Mouse (Mus musculus) forebrain, embryonic 14.5 days (tissue): ENCODE measurements at regions not wholly inside any gene's neighbourhood (a gene's known extent, or its start where the extent isn't known, plus 50 kb on each side); places are given as distances from the start of the nearest gene placed in this dataset.
A peak's percentile ranks its signal among the peaks of the same experiment; 100 is the strongest.

Source experiments
- ATAC-seq: fragments of 200-750 bp; cut with Nextera tagmentation; 2 replicates; pipeline ENCODE4 v1.8.0; 2017; ENCODE audit warnings: mild to moderate bottlenecking, moderate library complexity
- DNase-seq: peaks from one replicate; pipeline ENCODE4 v3.0.0-alpha.2; 2015; ENCODE audit warnings: low spot score
- H3K27ac ChIP-seq: fragments of 300-500 bp; sonication (generic); 2 replicates; pipeline ENCODE4 v1.5.1; 2014; ENCODE audit warnings: low read depth, mild to moderate bottlenecking, control low read depth, low read length, moderate library complexity
- H3K27me3 ChIP-seq: fragments of 300-500 bp; sonication (generic); replicated peaks from 2 replicates; pipeline ENCODE4 v1.6.1; 2014; ENCODE audit warnings: low read length, control low read depth, mixed read lengths; ENCODE audit not compliant: control insufficient read depth, insufficient read depth
- H3K36me3 ChIP-seq: fragments of 300-500 bp; sonication (generic); 2 replicates; pipeline ENCODE4 v1.6.1; 2014; ENCODE audit warnings: low read length, control low read depth; ENCODE audit not compliant: control insufficient read depth, insufficient read depth
- H3K4me1 ChIP-seq: fragments of 300-500 bp; sonication (generic); 2 replicates; pipeline ENCODE4 v1.6.1; 2014; ENCODE audit warnings: antibody characterized with exemption, low read length, control low read depth; ENCODE audit not compliant: control insufficient read depth, insufficient read depth
- H3K4me2 ChIP-seq: fragments of 300-500 bp; sonication (generic); 2 replicates; pipeline ENCODE4 v1.6.1; 2014; ENCODE audit warnings: mild to moderate bottlenecking, control low read depth, low read length
- H3K4me3 ChIP-seq: fragments of 300-500 bp; sonication (generic); 2 replicates; pipeline ENCODE4 v1.5.1; 2014; ENCODE audit warnings: low read depth, low read length, control low read depth
- H3K9ac ChIP-seq: fragments of 300-500 bp; sonication (generic); 2 replicates; pipeline ENCODE4 v1.6.1; 2014; ENCODE audit warnings: mild to moderate bottlenecking, low read length, control low read depth, moderate library complexity
- H3K9me3 ChIP-seq: fragments of 300-500 bp; sonication (generic); replicated peaks from 2 replicates; pipeline ENCODE4 v1.6.1; 2016; ENCODE audit warnings: low read length, control low read depth, mixed read lengths; ENCODE audit not compliant: control insufficient read depth
- WGBS: fragments of 180-500 bp; shearing (Covaris S2); extraction: QIAGEN DNeasy Blood & Tissue Kit; methylation state at CpG from one replicate; pipeline ENCODE4 v1.1.7; 2014; 5-methylcytosine and 5-hydroxymethylcytosine counted together

DNA sequence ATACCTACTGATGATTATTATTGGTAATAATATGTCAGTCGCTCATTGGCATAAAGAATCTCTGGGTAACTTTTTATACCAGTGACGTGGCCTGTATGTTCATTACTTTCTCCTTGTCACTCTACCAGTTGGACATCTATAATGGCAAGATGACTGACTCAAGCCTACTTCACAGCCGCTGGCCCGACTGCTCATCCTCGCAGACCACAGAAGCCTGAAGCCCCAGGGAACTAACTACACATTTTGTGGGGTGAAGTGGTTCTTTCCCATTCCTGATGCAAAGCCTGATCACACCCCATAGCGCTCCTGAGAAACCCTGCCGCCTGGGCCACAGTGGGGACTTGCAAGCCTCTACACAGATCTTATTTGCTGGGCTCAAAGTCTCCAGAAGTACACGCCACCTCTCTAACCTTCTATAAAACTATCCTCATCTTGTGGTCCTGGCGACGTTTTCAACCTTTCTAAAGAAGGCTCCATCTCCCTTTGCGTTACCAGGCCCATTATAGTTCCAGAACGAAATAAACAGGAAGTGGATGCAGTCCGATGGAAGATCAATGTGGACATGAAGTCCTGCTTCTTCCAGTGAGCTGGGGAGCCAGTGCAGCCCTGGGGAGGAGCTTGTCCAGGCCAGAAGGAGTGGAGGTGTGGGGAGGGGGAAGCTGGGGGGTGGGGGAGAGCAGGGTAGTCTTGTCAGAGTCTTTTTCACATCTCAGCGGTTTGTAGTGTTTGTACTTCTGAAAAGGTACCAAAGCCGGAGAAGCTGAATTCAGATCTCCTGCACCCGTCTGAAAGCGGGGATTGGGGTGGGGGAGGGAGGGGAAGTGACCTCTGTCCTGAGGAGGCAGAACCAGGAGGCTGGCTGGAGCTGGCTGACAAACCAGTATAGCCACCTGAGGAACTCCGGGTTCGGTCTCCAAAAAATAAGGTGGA, 84.9 kb downstream of the Irs2 start:
- H3K27ac ChIP-seq = no peak overlapping the region
- peaks cover 63% of the 10 kb centered on the region for H3K4me1 ChIP-seq
- H3K27me3 ChIP-seq = no peaks in the 10 kb centered on the region
- H3K36me3 ChIP-seq = no peaks in the 10 kb centered on the region
- ATAC-seq (no peak), DNase-seq (no peak)
- no peaks in the 10 kb centered on the region for H3K9me3 ChIP-seq
- H3K4me2 ChIP-seq = no peak overlapping the region
- no peak overlapping the region for H3K9ac ChIP-seq
- WGBS = 30% methylated on average over 19 of the region's 19 CpGs
- no peak overlapping the region for H3K4me3 ChIP-seq

- Histone ChIP-seq H3K4me3 (no peak overlapping the region), H3K27ac (peak overlapping the region; percentile 58; the same call in 1 of the 2 replicates), H3K27me3 (no peaks in the 10 kb centered on the region), H3K9me3 (no peaks in the 10 kb centered on the region), H3K4me1 (peaks cover 59% of the 10 kb centered on the region), H3K4me2 (no peak overlapping the region), H3K9ac (no peak overlapping the region), H3K36me3 (no peaks in the 10 kb centered on the region)
- ATAC-seq (peak; percentile 27), DNase-seq (peak; percentile 51)
- 22% methylated on average over 12 of the region's 12 CpGs for WGBS
Observed at GRCm38 (mm10) chr8:10922209-10923030, 85.8 kb downstream of the Irs2 start.

- Histone ChIP-seq H3K27ac (peak overlapping the region; percentile 58; the same call in 1 of the 2 replicates), H3K4me1 (peaks cover 51% of the 10 kb centered on the region), H3K27me3 (no peaks in the 10 kb centered on the region), H3K9me3 (no peaks in the 10 kb centered on the region), H3K4me2 (no peak overlapping the region), H3K9ac (no peak overlapping the region; the same call in 1 of the 2 replicates), H3K4me3 (no peak overlapping the region), H3K36me3 (no peaks in the 10 kb centered on the region)
- DNase-seq (peak; percentile 86), ATAC-seq (peak; percentile 55)
- 10% methylated on average over 11 of the region's 11 CpGs for WGBS
Observed at GRCm38 (mm10) chr8:10921439-10922191, 86.6 kb downstream of the Irs2 start.

DNA sequence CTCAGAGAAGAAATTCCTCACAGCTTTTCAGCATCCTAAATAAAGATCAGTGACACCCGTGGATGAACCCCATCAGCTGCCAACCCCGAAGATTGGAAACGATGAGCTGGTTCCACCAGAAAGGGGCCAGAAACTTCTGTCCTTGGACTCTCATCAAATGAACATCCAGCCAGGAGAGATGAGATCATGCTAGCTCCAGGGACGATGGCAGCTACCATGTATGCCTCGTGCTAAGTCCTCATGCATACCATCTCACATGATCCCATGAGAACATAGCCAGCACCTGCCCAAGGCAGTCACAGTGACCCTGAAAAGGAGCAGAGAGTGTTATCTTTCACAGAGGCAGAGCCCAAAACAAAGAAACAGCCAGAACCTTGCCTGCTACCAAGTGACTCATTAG, 88.6 kb downstream of the Irs2 start:
- no peak overlapping the region for H3K9ac ChIP-seq
- H3K4me2 ChIP-seq = no peak overlapping the region
- no peaks in the 10 kb centered on the region for H3K27me3 ChIP-seq
- H3K36me3 ChIP-seq = no peaks in the 10 kb centered on the region
- WGBS = 84% methylated on average over 5 of the region's 5 CpGs
- H3K9me3 ChIP-seq = no peaks in the 10 kb centered on the region
- DNase-seq (no peak), ATAC-seq (no peak)
- no peak overlapping the region for H3K27ac ChIP-seq
- peaks cover 34% of the 10 kb centered on the region for H3K4me1 ChIP-seq
- no peak overlapping the region for H3K4me3 ChIP-seq

DNA sequence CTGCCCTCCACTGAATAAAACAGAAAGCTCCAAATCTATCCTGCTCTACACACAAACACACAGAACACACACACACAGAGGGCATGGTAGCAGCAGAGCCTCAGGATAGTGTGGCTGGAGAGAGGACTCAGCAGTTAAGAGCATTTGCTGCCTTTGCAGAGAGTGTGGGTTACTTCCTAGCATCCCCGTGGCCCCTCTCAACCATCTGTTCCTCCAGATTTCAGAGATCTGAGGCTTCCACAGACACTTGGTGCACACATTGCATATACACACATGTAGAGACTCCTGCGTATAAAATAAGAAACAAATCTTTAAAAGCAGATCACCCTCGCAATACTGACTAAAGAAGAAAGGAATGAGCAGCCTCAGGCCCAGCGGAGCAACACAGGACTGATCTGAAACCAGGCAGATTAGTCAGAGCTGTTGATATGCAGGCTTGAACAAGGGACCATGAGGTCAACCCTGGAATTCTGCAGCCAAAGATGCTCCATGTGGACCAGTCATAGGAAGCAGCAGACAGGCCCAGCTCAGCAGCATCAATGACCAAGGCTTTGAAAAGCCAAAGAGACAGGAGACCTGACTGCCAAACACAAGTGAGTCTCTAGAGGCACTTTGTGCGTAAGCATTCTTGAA, 89.7 kb downstream of the Irs2 start:
- Histone ChIP-seq H3K27ac (no peak overlapping the region), H3K36me3 (no peaks in the 10 kb centered on the region), H3K9ac (no peak overlapping the region), H3K4me3 (no peak overlapping the region), H3K27me3 (no peaks in the 10 kb centered on the region), H3K4me1 (peaks cover 24% of the 10 kb centered on the region), H3K9me3 (no peaks in the 10 kb centered on the region), H3K4me2 (no peak overlapping the region)
- DNase-seq = no peak
- ATAC-seq = no peak
- 85% methylated on average over 5 of the region's 5 CpGs for WGBS

- 93% methylated on average over 8 of the region's 8 CpGs for WGBS
- H3K27me3 ChIP-seq = no peaks in the 10 kb centered on the region
- H3K4me3 ChIP-seq = no peak overlapping the region
- H3K4me2 ChIP-seq = no peak overlapping the region
- no peaks in the 10 kb centered on the region for H3K36me3 ChIP-seq
- H3K9me3 ChIP-seq = no peaks in the 10 kb centered on the region
- H3K27ac ChIP-seq = no peak overlapping the region
- no peak for DNase-seq
- no peak for ATAC-seq
- H3K4me1 ChIP-seq = peaks cover 3% of the 10 kb centered on the region
- no peak overlapping the region for H3K9ac ChIP-seq
Observed at GRCm38 (mm10) chr8:10914616-10915015, 93.6 kb downstream of the Irs2 start.

- Histone ChIP-seq H3K9ac (no peak overlapping the region), H3K36me3 (no peaks in the 10 kb centered on the region), H3K9me3 (no peaks in the 10 kb centered on the region), H3K27me3 (no peaks in the 10 kb centered on the region), H3K27ac (no peak overlapping the region), H3K4me3 (no peak overlapping the region), H3K4me1 (no peaks in the 10 kb centered on the region), H3K4me2 (no peak overlapping the region)
- 78% methylated on average over 2 of the region's 2 CpGs for WGBS
- DNase-seq = no peak
- no peak for ATAC-seq
Observed at GRCm38 (mm10) chr8:10912436-10912835, 95.8 kb downstream of the Irs2 start.

GRCm38 (mm10) chr8:10911371-10911770, 96.9 kb downstream of the Irs2 start:
- WGBS = 89% methylated on average over 4 of the region's 4 CpGs
- DNase-seq (no peak), ATAC-seq (no peak)
- Histone ChIP-seq H3K36me3 (no peaks in the 10 kb centered on the region), H3K4me2 (no peak overlapping the region), H3K9ac (no peak overlapping the region), H3K4me1 (no peaks in the 10 kb centered on the region), H3K4me3 (no peak overlapping the region), H3K27ac (no peak overlapping the region), H3K9me3 (no peaks in the 10 kb centered on the region), H3K27me3 (no peaks in the 10 kb centered on the region)
